Mouse (Mus musculus) fat pad, adult 2 months (tissue): ENCODE results near the gene Slc26a11.
"Not testable (repeated sequence)": the region's sequence is repeated elsewhere in the genome, so short reads cannot be mapped to it uniquely, and the experiment has no call there.

Source experiments
- DNase-seq: peaks from one replicate; pipeline ENCODE4 v3.0.0-alpha.2; 2011; ENCODE audit warnings: low read depth, low spot score; ENCODE audit errors: extremely low read depth

Gene Slc26a11

GRCm38 (mm10) chr11:119359089-119359488 is 3.7 kb downstream of the Slc26a11 start:
- DNase-seq: no peak

GRCm38 (mm10) chr11:119362769-119363533 is 7.6 kb downstream of the Slc26a11 start:
- DNase-seq: no peak

- no peak for DNase-seq
These were observed 8.3 kb downstream of the Slc26a11 start for GRCm38 (mm10) chr11:119363534-119364145.

- no peak for DNase-seq
These were observed 20.1 kb downstream of the Slc26a11 start for GRCm38 (mm10) chr11:119375425-119375824.

- no peak for DNase-seq
These were observed 22.0 kb downstream of the Slc26a11 start for GRCm38 (mm10) chr11:119377326-119377725.

- DNase-seq: no peak
These were observed 23.2 kb downstream of the Slc26a11 start for GRCm38 (mm10) chr11:119378551-119378950.

GRCm38 (mm10) chr11:119381631-119382337 is 26.4 kb downstream of the Slc26a11 start:
- DNase-seq: no peak

GRCm38 (mm10) chr11:119382338-119382850 is 27.0 kb downstream of the Slc26a11 start:
- no peak for DNase-seq

GRCm38 (mm10) chr11:119384904-119385303 is 29.5 kb downstream of the Slc26a11 start:
- no peak for DNase-seq

- DNase-seq: no peak
These were observed 30.9 kb downstream of the Slc26a11 start for GRCm38 (mm10) chr11:119386306-119386705.

- not testable (repeated sequence) for DNase-seq
These were observed 31.9 kb downstream of the Slc26a11 start for GRCm38 (mm10) chr11:119387273-119387672.

GRCm38 (mm10) chr11:119389851-119390270 is 34.5 kb downstream of the Slc26a11 start:
- no peak for DNase-seq

GRCm38 (mm10) chr11:119390271-119391231 is 35.2 kb downstream of the Slc26a11 start:
- no peak for DNase-seq

- no peak for DNase-seq
These were observed 36.1 kb downstream of the Slc26a11 start for GRCm38 (mm10) chr11:119391386-119392000.

GRCm38 (mm10) chr11:119392001-119392614 is 36.8 kb downstream of the Slc26a11 start:
- DNase-seq: no peak

GRCm38 (mm10) chr11:119392800-119393482 is 37.6 kb downstream of the Slc26a11 start, which contains the start of gene Rnf213:
Rnf213 (plus strand) TSS chr11:119393100.
- DNase-seq: no peak

- DNase-seq: no peak
These were observed 38.1 kb downstream of the Slc26a11 start for GRCm38 (mm10) chr11:119393483-119393804.

GRCm38 (mm10) chr11:119394210-119394609 is 38.9 kb downstream of the Slc26a11 start:
- DNase-seq: no peak

GRCm38 (mm10) chr11:119395394-119395793 is 40.0 kb downstream of the Slc26a11 start:
- DNase-seq: no peak
